Mouse (Mus musculus): Measurements from ENCODE around the gene Ap4e1. TPM values are rescaled to one million over a fixed set of nuclear protein-coding genes. Genes with fewer than 3 reads are reported as not detected.

Ap4e1 gene
- 29.1 TPM for total RNA-seq (2023)

DNA sequence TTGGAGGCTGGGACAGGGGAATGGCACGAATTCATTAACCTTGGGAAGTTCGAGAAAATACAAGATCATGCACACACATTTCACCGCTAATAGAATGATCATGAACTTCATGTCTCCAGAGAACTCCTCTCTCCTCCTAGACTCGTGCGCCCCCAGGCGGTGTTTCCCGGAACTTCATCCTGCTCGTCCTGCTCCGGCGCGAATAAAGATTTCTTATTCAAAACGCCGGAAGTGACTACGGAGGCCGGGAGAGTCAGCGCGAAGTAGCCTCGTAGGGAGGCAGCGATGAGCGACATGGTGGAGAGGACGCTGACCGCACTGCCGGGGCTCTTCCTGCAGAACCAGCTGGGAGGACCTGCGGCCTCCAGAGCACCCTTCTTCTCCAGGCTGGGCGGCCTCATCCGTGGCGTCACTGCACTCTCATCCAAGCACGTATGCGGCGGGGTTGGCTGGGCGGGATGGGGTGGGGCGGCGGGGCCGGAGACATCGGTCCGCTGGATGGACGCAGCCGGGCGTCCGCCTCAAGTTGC, at the start of gene Ap4e1:
TSS of gene Ap4e1 (plus strand) at position 249 of the 530 bp plus-strand sequence.

DNA sequence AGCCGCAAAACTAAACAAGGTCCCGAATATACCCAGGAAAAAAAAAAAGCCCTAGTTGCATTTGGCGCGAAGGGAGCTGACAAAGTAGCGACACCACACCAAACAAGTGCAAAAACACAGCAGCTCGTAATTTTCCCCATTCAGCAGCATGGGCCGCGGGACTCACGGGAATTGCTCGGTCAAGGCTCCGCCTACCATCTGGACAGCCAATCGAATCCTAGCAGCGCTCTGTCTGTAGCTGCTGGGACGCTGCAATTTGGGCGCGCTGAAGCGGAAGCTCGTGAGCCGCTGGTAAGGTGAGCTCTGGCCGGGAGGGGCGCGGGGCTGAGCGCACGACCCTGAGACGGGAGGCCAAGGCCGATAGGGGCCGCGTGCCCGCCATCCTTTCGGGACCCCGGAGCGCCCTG, 61.9 kb downstream of the Ap4e1 start, which contains the start of gene Blvra:
TSS of gene Blvra (plus strand) at position 231 of the 407 bp plus-strand sequence.

Other genes starting within 250 kb of the Ap4e1 start
- not detected for gene Usp50, start 225.2 kb upstream of the Ap4e1 start, total RNA-seq (2023)
- gene Trpm7, start 132.5 kb upstream of the Ap4e1 start, total RNA-seq (2023), result 112 TPM
- gene Sppl2a, start 75.5 kb upstream of the Ap4e1 start, total RNA-seq (2023), result 64.5 TPM
- 16.3 TPM for gene Blvra, start 61.9 kb downstream of the Ap4e1 start, total RNA-seq (2023)
- 3.3 TPM for gene Ncaph, start 125.2 kb downstream of the Ap4e1 start, total RNA-seq (2023)
- 17.2 TPM for gene Itpripl1, start 134.7 kb downstream of the Ap4e1 start, total RNA-seq (2023)
- gene 1810024B03Rik, start 199.6 kb downstream of the Ap4e1 start, total RNA-seq (2023), result 1.5 TPM
- gene Snrnp200, start 199.7 kb downstream of the Ap4e1 start, total RNA-seq (2023), result 159 TPM
- 46.3 TPM for gene Ciao1, start 239.1 kb downstream of the Ap4e1 start, total RNA-seq (2023)
- 50.3 TPM for gene Tmem127, start 239.2 kb downstream of the Ap4e1 start, total RNA-seq (2023)

All from CD8-positive naive resting alpha-beta T cell, adult 57 days (primary cell).